Mouse (Mus musculus) midbrain, postnatal 0 days (tissue): ENCODE measurements around the gene Pithd1. TPM values are rescaled to one million over a fixed set of nuclear protein-coding genes. Genes with fewer than 3 reads are reported as not detected.

ENCODE experiments used
- ATAC-seq: fragments of 200-750 bp; cut with Nextera tagmentation; 2 replicates; pipeline ENCODE4 v1.8.0; 2017; ENCODE audit warnings: moderate number of reproducible peaks, mild to moderate bottlenecking, moderate TSS enrichment, moderate library complexity; ENCODE audit not compliant: low FRiP score
- DNase-seq: peaks from one replicate; pipeline ENCODE4 v3.0.0-alpha.2; 2015; ENCODE audit warnings: low spot score
- H3K27ac ChIP-seq: fragments of 300-500 bp; sonication (generic); 2 replicates; pipeline ENCODE4 v1.5.1; 2014; ENCODE audit warnings: low read depth, mild to moderate bottlenecking, low read length, mixed read lengths
- H3K27me3 ChIP-seq: fragments of 300-500 bp; sonication (generic); 2 replicates; pipeline ENCODE4 v1.6.1; 2014; ENCODE audit warnings: low read length, control low read depth, mixed read lengths; ENCODE audit not compliant: insufficient read depth
- H3K36me3 ChIP-seq: fragments of 300-500 bp; sonication (generic); 2 replicates; pipeline ENCODE4 v1.6.1; 2014; ENCODE audit warnings: low read length, control low read depth, mixed read lengths; ENCODE audit not compliant: insufficient read depth
- H3K4me1 ChIP-seq: fragments of 300-500 bp; sonication (generic); 2 replicates; pipeline ENCODE4 v1.6.1; 2014; ENCODE audit warnings: mild to moderate bottlenecking, control low read depth, antibody characterized with exemption, low read length, mixed read lengths; ENCODE audit not compliant: insufficient read depth
- H3K4me2 ChIP-seq: fragments of 300-500 bp; sonication (generic); 2 replicates; pipeline ENCODE4 v1.6.1; 2014; ENCODE audit warnings: low read depth, mild to moderate bottlenecking, low read length, mixed read lengths; ENCODE audit not compliant: poor library complexity, severe bottlenecking
- H3K4me3 ChIP-seq: fragments of 300-500 bp; sonication (generic); 2 replicates; pipeline ENCODE4 v1.5.1; 2014; ENCODE audit warnings: low read depth, mild to moderate bottlenecking, low read length, moderate library complexity
- H3K9ac ChIP-seq: fragments of 300-500 bp; sonication (generic); replicated peaks from 2 replicates; pipeline ENCODE4 v1.6.1; 2014; ENCODE audit warnings: mild to moderate bottlenecking, low read length, moderate library complexity, mixed read lengths; ENCODE audit not compliant: poor library complexity, severe bottlenecking
- H3K9me3 ChIP-seq: fragments of 300-500 bp; sonication (generic); 2 replicates; pipeline ENCODE4 v1.6.1; 2016; ENCODE audit warnings: low read length, control low read depth
- CTCF ChIP-seq: IDR thresholded peaks from 2 replicates; pipeline ENCODE4 v1.5.1; 2016; ENCODE audit warnings: antibody characterized with exemption, mild to moderate bottlenecking
- WGBS: fragments of 180-500 bp; shearing (Covaris S2); extraction: QIAGEN DNeasy Blood & Tissue Kit; methylation state at CpG from one replicate; pipeline ENCODE4 v1.1.7; 2014; 5-methylcytosine and 5-hydroxymethylcytosine counted together
- polyA plus RNA-seq: library from polyadenylated mRNA; unstranded; fragments of >200 nt; fragmentation: Nextera tagmentation; extraction: Ambion mirVana; gene quantifications from 2 replicates; pipeline ENCODE4 v1.2.1, GENCODE M21; 2015
- total RNA-seq: library from RNA; depleted of rRNA; stranded (reverse); fragments of >200 nt; gene quantifications from 2 replicates; pipeline ENCODE4 v1.2.3, GENCODE M21; 2014

The Pithd1 gene
- total and polyA plus RNA-seq, 2 experiments from 2014 or later, result 61.6 to 101 TPM

GRCm38 (mm10) chr4:136004921-136005320 is 17.9 kb upstream of the Pithd1 start:
- no peaks in the 10 kb centered on the region for H3K27me3 ChIP-seq
- H3K9ac ChIP-seq, result no peak overlapping the region
- DNase-seq (no peak), ATAC-seq (no peak)
- H3K4me3 ChIP-seq, result no peak overlapping the region
- no peak overlapping the region for H3K4me2 ChIP-seq
- H3K9me3 ChIP-seq, result no peaks in the 10 kb centered on the region
- H3K27ac ChIP-seq, result no peak overlapping the region
- peaks cover 66% of the 10 kb centered on the region for H3K36me3 ChIP-seq
- WGBS, result 91% methylated on average over 2 of the region's 2 CpGs
- no peak for TF ChIP-seq CTCF
- no peaks in the 10 kb centered on the region for H3K4me1 ChIP-seq

- TF ChIP-seq CTCF, result no peak
- no peaks in the 10 kb centered on the region for H3K9me3 ChIP-seq
- H3K27ac ChIP-seq, result no peak overlapping the region
- no peak for ATAC-seq
- H3K36me3 ChIP-seq, result peaks cover 60% of the 10 kb centered on the region
- H3K9ac ChIP-seq, result no peak overlapping the region
- no peaks in the 10 kb centered on the region for H3K4me1 ChIP-seq
- H3K27me3 ChIP-seq, result no peaks in the 10 kb centered on the region
- DNase-seq, result no peak
- no peak overlapping the region for H3K4me2 ChIP-seq
- 91% methylated on average over 5 of the region's 5 CpGs for whole genome bisulfite sequencing
- no peak overlapping the region for H3K4me3 ChIP-seq
Observed at GRCm38 (mm10) chr4:136004107-136004675, 17.1 kb upstream of the Pithd1 start.

- H3K27me3 ChIP-seq, result no peaks in the 10 kb centered on the region
- 88% methylated on average over 4 of the region's 4 CpGs for WGBS
- no peak overlapping the region for H3K4me3 ChIP-seq
- H3K36me3 ChIP-seq, result no peaks in the 10 kb centered on the region
- H3K9ac ChIP-seq, result no peak overlapping the region
- TF ChIP-seq CTCF, result no peak
- DNase-seq (no peak), ATAC-seq (no peak)
- H3K9me3 ChIP-seq, result no peaks in the 10 kb centered on the region
- no peaks in the 10 kb centered on the region for H3K4me1 ChIP-seq
- no peak overlapping the region for H3K4me2 ChIP-seq
- H3K27ac ChIP-seq, result no peak overlapping the region
Observed at GRCm38 (mm10) chr4:135995118-135995517, 8.1 kb upstream of the Pithd1 start.

- ATAC-seq (no peak), DNase-seq (no peak)
- 94% methylated on average over 6 of the region's 6 CpGs for WGBS
- Histone ChIP-seq H3K27ac (no peak overlapping the region), H3K9ac (no peak overlapping the region), H3K36me3 (no peaks in the 10 kb centered on the region), H3K27me3 (no peaks in the 10 kb centered on the region), H3K4me1 (no peaks in the 10 kb centered on the region), H3K4me2 (no peak overlapping the region), H3K9me3 (no peaks in the 10 kb centered on the region), H3K4me3 (no peak overlapping the region)
- no peak for TF ChIP-seq CTCF
Observed at GRCm38 (mm10) chr4:135993941-135994340, 6.9 kb upstream of the Pithd1 start.

GRCm38 (mm10) chr4:135987714-135988113 is 650 bp upstream of the Pithd1 start:
- 60% methylated on average over 9 of the region's 9 CpGs for WGBS
- Histone ChIP-seq H3K9ac (peak overlapping the region; percentile 95; the same call in 1 of the 2 replicates), H3K4me2 (peak overlapping the region; percentile 84), H3K27me3 (no peaks in the 10 kb centered on the region), H3K4me1 (peaks cover 7% of the 10 kb centered on the region), H3K36me3 (no peaks in the 10 kb centered on the region), H3K4me3 (peak overlapping the region; percentile 88), H3K9me3 (no peaks in the 10 kb centered on the region), H3K27ac (peak overlapping the region; percentile 57)
- no peak for ATAC-seq
- DNase-seq, result no peak
- no peak for TF ChIP-seq CTCF

GRCm38 (mm10) chr4:135986301-135986942 is 642 bp downstream of the Pithd1 start:
- peaks cover 7% of the 10 kb centered on the region for H3K4me1 ChIP-seq
- H3K4me3 ChIP-seq, result peak overlapping the region; percentile 88
- H3K9me3 ChIP-seq, result no peaks in the 10 kb centered on the region
- no peaks in the 10 kb centered on the region for H3K27me3 ChIP-seq
- 9% methylated on average over 22 of the region's 23 CpGs for WGBS
- ATAC-seq (peak; percentile 48), DNase-seq (no peak)
- peak overlapping the region; percentile 95 for H3K9ac ChIP-seq
- H3K4me2 ChIP-seq, result peak overlapping the region; percentile 84
- no peak for TF ChIP-seq CTCF
- H3K36me3 ChIP-seq, result no peaks in the 10 kb centered on the region
- H3K27ac ChIP-seq, result peak overlapping the region; percentile 57
